Mouse (Mus musculus): Measurements from ENCODE around the gene Ciapin1. TPM values are rescaled to one million over a fixed set of nuclear protein-coding genes. Genes with fewer than 3 reads are reported as not detected.

Gene Ciapin1
- 58.0 and 61.1 TPM in 2 replicates for polyA plus RNA-seq (2012; rRNA removed)

GRCm38 (mm10) chr8:94837662-94838574, at the start of gene Ciapin1, which contains the start of gene Coq9:
Ciapin1 (minus strand) TSS chr8:94838358.
Coq9 (plus strand) TSS chr8:94838321.

GRCm38 (mm10) chr8:94876197-94876730, 38.1 kb upstream of the Ciapin1 start, which contains the start of gene Dok4:
Dok4 (minus strand) TSS chr8:94876330.

GRCm38 (mm10) chr8:94857346-94858173, 19.4 kb upstream of the Ciapin1 start, which contains the start of gene Polr2c:
Polr2c (plus strand) TSS chr8:94857450.

GRCm38 (mm10) chr8:94810153-94810552, 28.0 kb downstream of the Ciapin1 start, which contains the start of gene Ccl17:
Ccl17 (plus strand) TSS chr8:94810453.

GRCm38 (mm10) chr8:94771941-94772670, 66.1 kb downstream of the Ciapin1 start, which contains the start of gene Cx3cl1:
Cx3cl1 (plus strand) TSS chr8:94772009.

Other genes with a start within 250 kb of the Ciapin1 start
- gene Rspry1, start 236.4 kb downstream of the Ciapin1 start, polyA plus RNA-seq (2012; rRNA removed) = 26.4 and 27.6 TPM in 2 replicates
- gene Fam192a, start 236.4 kb downstream of the Ciapin1 start, polyA plus RNA-seq (2012; rRNA removed) = 51.6 and 57.7 TPM in 2 replicates
- 182 and 196 TPM in 2 replicates for gene Arl2bp, start 171.8 kb downstream of the Ciapin1 start, polyA plus RNA-seq (2012; rRNA removed)
- gene Pllp, start 142.1 kb downstream of the Ciapin1 start, polyA plus RNA-seq (2012; rRNA removed) = 3.9 and 5.1 TPM in 2 replicates
- gene Ccl22, start 92.8 kb downstream of the Ciapin1 start, polyA plus RNA-seq (2012; rRNA removed) = not detected in 2 replicates
- gene Cx3cl1, start 66.3 kb downstream of the Ciapin1 start, polyA plus RNA-seq (2012; rRNA removed) = 58.1 and 65.6 TPM in 2 replicates
- gene Ccl17, start 27.9 kb downstream of the Ciapin1 start, polyA plus RNA-seq (2012; rRNA removed) = 0.17 and 0.40 TPM in 2 replicates
- 55.4 and 57.2 TPM in 2 replicates for gene Coq9, start within 50 bp of the Ciapin1 start, polyA plus RNA-seq (2012; rRNA removed)
- gene Polr2c, start 19.1 kb upstream of the Ciapin1 start, polyA plus RNA-seq (2012; rRNA removed) = 111 and 114 TPM in 2 replicates
- gene Dok4, start 38.0 kb upstream of the Ciapin1 start, polyA plus RNA-seq (2012; rRNA removed) = 118 and 120 TPM in 2 replicates
- gene Ccdc102a, start 79.7 kb upstream of the Ciapin1 start, polyA plus RNA-seq (2012; rRNA removed) = 5.9 and 6.8 TPM in 2 replicates
- 0.13 TPM in 2 replicates for gene Adgrg5, start 85.3 kb upstream of the Ciapin1 start, polyA plus RNA-seq (2012; rRNA removed)
- gene Adgrg1, start 136.4 kb upstream of the Ciapin1 start, polyA plus RNA-seq (2012; rRNA removed) = 235 and 266 TPM in 2 replicates
- 1.5 and 2.0 TPM in 2 replicates for gene Adgrg3, start 179.3 kb upstream of the Ciapin1 start, polyA plus RNA-seq (2012; rRNA removed)
- gene Drc7, start 216.7 kb upstream of the Ciapin1 start, polyA plus RNA-seq (2012; rRNA removed) = 3.4 and 4.0 TPM in 2 replicates
- gene Katnb1, start 242.8 kb upstream of the Ciapin1 start, polyA plus RNA-seq (2012; rRNA removed) = 49.1 and 57.4 TPM in 2 replicates